Mouse (Mus musculus) gastrocnemius, postnatal 25 days (tissue): ENCODE results near the gene Gpr31b. TPM values are rescaled to one million over a fixed set of nuclear protein-coding genes. Genes with fewer than 3 reads are reported as not detected.
"Not testable (repeated sequence)": the region's sequence is repeated elsewhere in the genome, so short reads cannot be mapped to it uniquely, and the experiment has no call there.

ENCODE experiments used
- DNase-seq: peaks from one replicate; pipeline ENCODE4 v3.0.0; 2022
- long read RNA-seq, 2 experiments: library from polyadenylated mRNA; stranded (forward); transcript quantifications; one replicate each; pipeline ENCODE4 v2.0.0; 2021
- total RNA-seq, 2 experiments: library from RNA; stranded (reverse); gene quantifications; 1 replicate in 1 of 2; 2 replicates in 1 of 2; pipeline ENCODE4 v1.2.3; 2021

Gene Gpr31b
- not detected for total RNA-seq
- long read RNA-seq, experiment 1: 0 reads
- long read RNA-seq, experiment 2: 0 reads

GRCm38 (mm10) chr17:13052124-13052813 is at the start of gene Gpr31b:
TSS of gene Gpr31b (minus strand) at chr17:13052296.
- not testable (repeated sequence) for DNase-seq

- DNase-seq: not testable (repeated sequence)
Measured at GRCm38 (mm10) chr17:13092960-13093359, 40.9 kb upstream of the Gpr31b start.

GRCm38 (mm10) chr17:13092100-13092764 is 40.1 kb upstream of the Gpr31b start:
- not testable (repeated sequence) for DNase-seq

GRCm38 (mm10) chr17:13091510-13091909 is 39.4 kb upstream of the Gpr31b start:
- DNase-seq: not testable (repeated sequence)

GRCm38 (mm10) chr17:13069227-13069626 is 17.1 kb upstream of the Gpr31b start:
- DNase-seq: not testable (repeated sequence)

GRCm38 (mm10) chr17:13067864-13068385 is 15.8 kb upstream of the Gpr31b start:
- DNase-seq: not testable (repeated sequence)

- not testable (repeated sequence) for DNase-seq
Measured at GRCm38 (mm10) chr17:13062882-13063281, 10.8 kb upstream of the Gpr31b start.

- DNase-seq: not testable (repeated sequence)
Measured at GRCm38 (mm10) chr17:13060804-13061203, 8.7 kb upstream of the Gpr31b start, which contains the start of gene Tcp10b. TSS of gene Tcp10b (plus strand) at chr17:13061104.

- DNase-seq: peak; percentile 20
Measured at GRCm38 (mm10) chr17:13043846-13044673, 8.0 kb downstream of the Gpr31b start.

GRCm38 (mm10) chr17:13036627-13037192 is 15.4 kb downstream of the Gpr31b start:
- DNase-seq: not testable (repeated sequence)

GRCm38 (mm10) chr17:13013316-13013715 is 38.8 kb downstream of the Gpr31b start:
- DNase-seq: no peak

- no peak for DNase-seq
Measured at GRCm38 (mm10) chr17:13009887-13010286, 42.2 kb downstream of the Gpr31b start.

GRCm38 (mm10) chr17:13008528-13008927 is 43.6 kb downstream of the Gpr31b start:
- no peak for DNase-seq

- DNase-seq: peak; percentile 99
Measured at GRCm38 (mm10) chr17:13007730-13008425, 44.2 kb downstream of the Gpr31b start.

- no peak for DNase-seq
Measured at GRCm38 (mm10) chr17:13006984-13007383, 45.1 kb downstream of the Gpr31b start.

- DNase-seq: not testable (repeated sequence)
Measured at GRCm38 (mm10) chr17:13006546-13006945, 45.5 kb downstream of the Gpr31b start, which contains the start of gene Sod2. TSS of gene Sod2 (plus strand) at chr17:13006846.

GRCm38 (mm10) chr17:13004436-13004835 is 47.7 kb downstream of the Gpr31b start:
- not testable (repeated sequence) for DNase-seq

GRCm38 (mm10) chr17:13002243-13002642 is 49.9 kb downstream of the Gpr31b start:
- DNase-seq: not testable (repeated sequence)
